Mouse (Mus musculus) liver, adult 2 months (tissue): ENCODE data around the gene Lrrc17. TPM values are rescaled to one million over a fixed set of nuclear protein-coding genes. Genes with fewer than 3 reads are reported as not detected.

Experiments used
- DNase-seq: peaks from one replicate; pipeline ENCODE4 v3.0.0-alpha.2; 2011; ENCODE audit warnings: low read depth, low spot score; ENCODE audit errors: extremely low read depth
- H3K27ac ChIP-seq: fragments of 200-500 bp; replicated peaks from 2 replicates; pipeline ENCODE4 v1.5.1; 2012; ENCODE audit warnings: low read depth, mild to moderate bottlenecking, control low read depth, inconsistent platforms, low read length; ENCODE audit not compliant: insufficient read depth
- H3K27me3 ChIP-seq: fragments of 200-500 bp; 2 replicates; pipeline ENCODE4 v1.6.1; 2012; ENCODE audit warnings: mild to moderate bottlenecking, moderate library complexity, low read length, inconsistent platforms; ENCODE audit not compliant: control insufficient read depth, insufficient read depth
- H3K36me3 ChIP-seq: fragments of 200-500 bp; 2 replicates; pipeline ENCODE4 v1.6.1; 2012; ENCODE audit warnings: low read length, inconsistent platforms; ENCODE audit not compliant: control insufficient read depth, insufficient read depth
- H3K4me1 ChIP-seq: fragments of 200-500 bp; 2 replicates; pipeline ENCODE4 v1.6.1; 2011; ENCODE audit warnings: low read length; ENCODE audit not compliant: control insufficient read depth, insufficient read depth
- H3K4me3 ChIP-seq: fragments of 200-500 bp; 2 replicates; pipeline ENCODE4 v1.5.1; 2011; ENCODE audit warnings: low read depth, mild to moderate bottlenecking, control low read depth, low read length, moderate library complexity; ENCODE audit not compliant: insufficient read depth
- H3K79me2 ChIP-seq: fragments of 200-500 bp; 2 replicates; pipeline ENCODE4 v1.6.1; 2012; ENCODE audit warnings: inconsistent platforms, mild to moderate bottlenecking, low read length, moderate library complexity; ENCODE audit not compliant: control insufficient read depth, insufficient read depth
- H3K9ac ChIP-seq: fragments of 200-500 bp; 2 replicates; pipeline ENCODE4 v1.6.1; 2012; ENCODE audit warnings: low read depth, mild to moderate bottlenecking, control low read depth, inconsistent platforms, low read length
- CTCF ChIP-seq: fragments of 200-500 bp; IDR thresholded peaks from 2 replicates; pipeline ENCODE4 v1.5.1; 2011; ENCODE audit warnings: low read depth, low read length, control low read depth
- POLR2A ChIP-seq: fragments of 200-500 bp; IDR thresholded peaks from 2 replicates; pipeline ENCODE4 v1.6.1; 2011; ENCODE audit warnings: low read length, control low read depth; ENCODE audit not compliant: insufficient read depth; ENCODE audit errors: extremely low read depth
- WGBS: fragments of 180-500 bp; shearing (Covaris S2); methylation state at CpG from one replicate; pipeline ENCODE4 v1.1.7; 2018; 5-methylcytosine and 5-hydroxymethylcytosine counted together
- polyA plus RNA-seq: library from polyadenylated mRNA; depleted of rRNA; stranded (reverse); fragments of >200 nt; gene quantifications from 2 replicates; pipeline ENCODE4 v1.2.3, GENCODE M21; 2012
- total RNA-seq: library from RNA; depleted of rRNA; stranded (reverse); fragments of >200 nt; gene quantifications from 2 replicates; pipeline ENCODE4 v1.2.3, GENCODE M21; 2014

Gene Lrrc17
- total and polyA plus RNA-seq, 2 experiments = 0.10 to 0.37 TPM

DNA sequence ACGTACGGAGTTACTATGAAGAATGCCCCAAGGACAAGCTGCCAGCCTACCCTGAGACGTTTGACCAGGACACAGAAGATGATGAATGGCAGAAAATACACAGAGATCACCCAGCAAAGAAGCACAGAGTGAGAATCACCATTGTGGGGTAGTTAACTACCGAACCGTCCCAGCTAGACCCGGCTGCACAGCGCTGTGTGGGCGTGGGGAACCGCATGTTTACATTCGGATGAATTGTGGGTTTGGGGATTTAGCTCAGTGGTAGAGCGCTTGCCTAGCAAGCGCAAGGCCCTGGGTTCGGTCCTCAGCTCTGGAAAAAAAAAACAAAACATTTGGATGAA lies 31.8 kb downstream of the Lrrc17 start:
- no peaks in the 10 kb centered on the region for H3K27me3 ChIP-seq
- H3K79me2 ChIP-seq = no peaks in the 10 kb centered on the region
- H3K9ac ChIP-seq = no peak overlapping the region
- no peak overlapping the region for H3K4me3 ChIP-seq
- H3K27ac ChIP-seq = no peak overlapping the region
- 88% methylated on average over 13 of the region's 13 CpGs for WGBS
- no peaks in the 10 kb centered on the region for H3K4me1 ChIP-seq
- no peaks in the 10 kb centered on the region for H3K36me3 ChIP-seq
- DNase-seq = no peak
- TF ChIP-seq POLR2A = no peak
- no peak for TF ChIP-seq CTCF

DNA sequence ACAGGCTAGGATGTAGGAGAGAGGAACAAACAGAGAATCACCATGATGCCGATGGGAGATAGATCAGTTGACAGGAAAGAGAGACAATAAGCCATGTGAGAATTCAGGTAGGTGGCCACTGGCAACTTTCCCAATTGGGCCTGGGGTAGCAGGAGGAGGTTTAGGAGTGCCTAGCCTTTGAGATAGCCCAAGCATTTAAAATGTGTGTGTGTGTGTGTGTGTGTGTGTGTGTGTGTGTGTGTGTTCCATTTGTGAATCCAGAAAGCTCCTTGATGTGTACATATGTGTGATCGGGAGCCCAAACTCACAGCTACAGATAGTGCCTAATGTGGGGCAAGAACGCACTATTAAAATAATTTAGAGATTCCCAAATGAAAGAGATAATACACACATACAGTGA lies 34.8 kb downstream of the Lrrc17 start:
- Histone ChIP-seq H3K9ac (no peak overlapping the region), H3K79me2 (no peaks in the 10 kb centered on the region), H3K4me3 (no peak overlapping the region), H3K36me3 (no peaks in the 10 kb centered on the region), H3K4me1 (no peaks in the 10 kb centered on the region), H3K27ac (no peak overlapping the region), H3K27me3 (no peaks in the 10 kb centered on the region)
- 87% methylated on average over 3 of the region's 3 CpGs for WGBS
- DNase-seq = no peak
- TF ChIP-seq POLR2A (no peak), CTCF (no peak)

DNA sequence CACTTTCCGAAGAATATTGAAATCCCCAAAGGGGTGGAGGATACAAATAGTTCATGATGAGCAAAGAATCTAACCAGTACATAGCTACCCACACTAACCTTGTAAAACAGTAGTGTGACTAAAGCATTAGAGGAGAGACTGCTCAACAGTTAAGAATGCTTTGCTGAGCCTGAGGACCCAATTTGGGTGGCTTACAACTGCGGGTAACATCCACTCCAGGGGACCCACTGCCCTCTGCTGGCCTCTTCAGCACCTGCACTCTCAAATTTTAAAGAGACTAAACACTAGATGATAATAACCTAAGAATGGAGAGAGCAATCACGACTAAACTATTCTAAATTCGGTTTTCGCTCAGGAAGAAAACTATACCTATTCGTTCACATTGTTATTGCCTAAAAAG lies 43.4 kb downstream of the Lrrc17 start:
- Histone ChIP-seq H3K4me3 (no peak overlapping the region), H3K79me2 (no peaks in the 10 kb centered on the region), H3K27me3 (no peaks in the 10 kb centered on the region), H3K9ac (no peak overlapping the region), H3K4me1 (no peaks in the 10 kb centered on the region), H3K27ac (no peak overlapping the region), H3K36me3 (no peaks in the 10 kb centered on the region)
- peak; percentile 5 for DNase-seq
- peak; percentile 79 for TF ChIP-seq CTCF
- TF ChIP-seq POLR2A = no peak
- 50% methylated on average over 6 of the region's 6 CpGs for WGBS

DNA sequence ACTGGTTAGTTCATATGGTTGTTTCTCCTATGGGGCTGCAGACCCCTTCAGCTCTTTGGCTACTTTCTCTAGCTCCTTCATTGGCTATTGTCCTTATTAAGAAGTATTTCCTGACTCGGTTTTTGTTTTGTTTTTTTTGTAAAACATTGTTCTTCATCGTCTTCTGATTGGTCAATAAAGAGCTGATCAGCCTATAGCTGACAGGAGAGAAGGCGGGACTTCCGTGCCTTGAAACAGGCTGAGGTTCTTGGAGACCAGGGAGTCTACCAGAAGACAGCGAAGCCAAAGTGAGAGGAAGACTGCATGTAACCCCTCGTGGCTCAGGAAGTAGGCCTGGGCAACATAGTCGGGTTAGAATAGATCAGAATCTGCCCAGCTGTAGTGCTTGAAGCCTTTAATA lies 44.3 kb downstream of the Lrrc17 start:
- 73% methylated on average over 7 of the region's 7 CpGs for WGBS
- H3K4me3 ChIP-seq = no peak overlapping the region
- H3K27me3 ChIP-seq = no peaks in the 10 kb centered on the region
- no peak overlapping the region for H3K9ac ChIP-seq
- no peak overlapping the region for H3K27ac ChIP-seq
- H3K36me3 ChIP-seq = no peaks in the 10 kb centered on the region
- no peak for TF ChIP-seq POLR2A
- no peak for TF ChIP-seq CTCF
- H3K79me2 ChIP-seq = no peaks in the 10 kb centered on the region
- DNase-seq = no peak
- no peaks in the 10 kb centered on the region for H3K4me1 ChIP-seq

DNA sequence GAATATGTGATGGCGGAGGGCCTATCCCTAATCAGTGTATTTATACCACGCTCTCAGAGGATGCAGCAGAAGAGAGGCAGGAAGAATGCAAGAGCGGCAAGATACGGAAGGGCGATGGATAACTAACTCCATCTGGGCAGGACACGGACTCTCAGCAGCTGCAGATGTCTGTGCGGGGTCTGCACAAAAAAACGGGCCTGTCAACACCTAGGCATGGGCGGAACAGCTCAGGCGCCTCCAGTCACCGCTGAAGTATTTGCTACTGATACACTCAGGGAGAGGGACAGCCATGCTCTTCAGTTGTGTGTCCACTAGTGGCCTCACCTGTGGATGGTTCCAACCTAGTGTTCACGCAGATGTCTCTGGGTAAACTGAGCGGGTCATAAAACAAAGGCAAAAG lies 44.9 kb downstream of the Lrrc17 start:
- Histone ChIP-seq H3K36me3 (no peaks in the 10 kb centered on the region), H3K27ac (no peak overlapping the region), H3K9ac (no peak overlapping the region), H3K4me3 (no peak overlapping the region), H3K79me2 (no peaks in the 10 kb centered on the region), H3K27me3 (no peaks in the 10 kb centered on the region), H3K4me1 (no peaks in the 10 kb centered on the region)
- 90% methylated on average over 13 of the region's 13 CpGs for WGBS
- no peak for TF ChIP-seq POLR2A
- TF ChIP-seq CTCF = no peak
- no peak for DNase-seq

DNA sequence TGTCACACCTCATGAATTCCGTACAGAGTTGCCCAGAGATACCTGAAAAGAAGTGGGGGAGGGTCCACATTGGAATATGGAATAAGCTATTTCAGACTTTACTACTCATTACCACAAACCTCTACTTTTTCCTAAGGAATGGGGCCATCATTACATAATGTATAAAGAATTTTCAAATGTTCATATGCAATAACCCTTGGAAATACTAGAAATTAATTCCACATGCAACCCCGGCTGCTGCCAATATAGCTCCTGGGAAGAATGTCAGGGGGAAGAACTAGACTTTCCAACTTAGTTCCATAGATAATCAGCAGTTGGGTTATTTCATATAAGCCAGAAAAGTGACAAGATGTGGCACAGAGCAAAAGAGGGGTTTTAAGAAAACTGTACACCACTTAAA lies 48.7 kb downstream of the Lrrc17 start:
- Histone ChIP-seq H3K27ac (no peak overlapping the region), H3K79me2 (no peaks in the 10 kb centered on the region), H3K4me1 (no peaks in the 10 kb centered on the region), H3K4me3 (no peak overlapping the region), H3K9ac (no peak overlapping the region), H3K36me3 (no peaks in the 10 kb centered on the region), H3K27me3 (no peaks in the 10 kb centered on the region)
- WGBS = 83% methylated on average over 2 of the region's 2 CpGs
- TF ChIP-seq CTCF = no peak
- TF ChIP-seq POLR2A = no peak
- DNase-seq = no peak
